Mouse (Mus musculus): ENCODE measurements around the gene Trappc5. TPM values are rescaled to one million over a fixed set of nuclear protein-coding genes. Genes with fewer than 3 reads are reported as not detected.

Trappc5 gene
- polyA plus RNA-seq, 1 experiment, result 15.7 TPM

DNA sequence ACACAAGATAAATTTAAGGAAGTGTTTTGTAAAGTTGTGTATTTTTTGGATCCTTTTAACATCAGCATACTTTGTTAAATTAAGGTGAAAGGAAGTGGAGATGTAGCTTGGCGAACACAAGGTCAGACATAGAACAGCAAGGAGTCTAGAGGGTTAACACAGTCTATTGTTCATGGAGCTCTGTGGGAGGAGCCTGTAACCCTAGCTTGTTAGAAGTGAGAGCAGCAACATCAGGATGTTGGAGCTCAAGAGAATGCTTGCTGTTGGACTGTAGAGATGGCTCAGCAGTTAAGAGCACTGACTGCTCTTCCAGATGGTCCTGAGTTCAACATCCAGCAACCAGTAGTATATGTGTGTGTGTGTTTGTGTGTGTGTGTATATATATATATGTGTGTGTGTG, 27.1 kb upstream of the Trappc5 start:
- H3K27ac ChIP-seq (ENCODE audit: insufficient read depth, low read length), result no peak overlapping the region
- peaks cover 2% of the 10 kb centered on the region; the same call in 1 of the 2 replicates for H3K4me1 ChIP-seq (ENCODE audit: control insufficient read depth, insufficient read depth, low read length)
- H3K4me3 ChIP-seq (ENCODE audit: insufficient read depth, low read length), result no peak overlapping the region
- TF ChIP-seq POLR2A (IDR thresholded peaks at IDR 0.05; ENCODE audit: low read depth, low read length), result no peak
- TF ChIP-seq CTCF (IDR thresholded peaks at IDR 0.05; ENCODE audit: borderline replicate concordance, insufficient read depth, low read length), result no peak

DNA sequence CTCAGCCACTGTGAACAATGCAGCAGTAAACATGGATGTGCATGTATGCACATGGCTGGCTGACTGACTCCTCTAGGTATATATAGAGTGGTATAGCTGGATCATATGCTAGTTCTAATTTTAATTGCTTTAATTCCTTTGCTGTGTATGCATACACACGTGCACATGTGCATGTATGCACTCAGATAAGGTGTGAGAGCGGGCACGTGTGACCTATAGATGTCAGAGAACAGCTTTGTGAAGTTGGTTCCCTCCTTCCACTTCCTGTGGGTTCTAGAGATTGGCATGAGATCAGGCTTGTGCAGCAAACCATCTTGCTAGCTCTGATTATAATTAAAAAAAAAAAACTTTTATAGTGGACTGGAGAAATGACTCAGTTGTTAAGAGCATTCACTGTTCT, 23.3 kb upstream of the Trappc5 start:
- H3K4me1 ChIP-seq (ENCODE audit: control insufficient read depth, insufficient read depth, low read length), result no peaks in the 10 kb centered on the region
- TF ChIP-seq CTCF (IDR thresholded peaks at IDR 0.05; ENCODE audit: borderline replicate concordance, insufficient read depth, low read length) (no peak), POLR2A (IDR thresholded peaks at IDR 0.05; ENCODE audit: low read depth, low read length) (no peak)
- no peak overlapping the region for H3K27ac ChIP-seq (ENCODE audit: insufficient read depth, low read length)
- H3K4me3 ChIP-seq (ENCODE audit: insufficient read depth, low read length), result no peak overlapping the region

DNA sequence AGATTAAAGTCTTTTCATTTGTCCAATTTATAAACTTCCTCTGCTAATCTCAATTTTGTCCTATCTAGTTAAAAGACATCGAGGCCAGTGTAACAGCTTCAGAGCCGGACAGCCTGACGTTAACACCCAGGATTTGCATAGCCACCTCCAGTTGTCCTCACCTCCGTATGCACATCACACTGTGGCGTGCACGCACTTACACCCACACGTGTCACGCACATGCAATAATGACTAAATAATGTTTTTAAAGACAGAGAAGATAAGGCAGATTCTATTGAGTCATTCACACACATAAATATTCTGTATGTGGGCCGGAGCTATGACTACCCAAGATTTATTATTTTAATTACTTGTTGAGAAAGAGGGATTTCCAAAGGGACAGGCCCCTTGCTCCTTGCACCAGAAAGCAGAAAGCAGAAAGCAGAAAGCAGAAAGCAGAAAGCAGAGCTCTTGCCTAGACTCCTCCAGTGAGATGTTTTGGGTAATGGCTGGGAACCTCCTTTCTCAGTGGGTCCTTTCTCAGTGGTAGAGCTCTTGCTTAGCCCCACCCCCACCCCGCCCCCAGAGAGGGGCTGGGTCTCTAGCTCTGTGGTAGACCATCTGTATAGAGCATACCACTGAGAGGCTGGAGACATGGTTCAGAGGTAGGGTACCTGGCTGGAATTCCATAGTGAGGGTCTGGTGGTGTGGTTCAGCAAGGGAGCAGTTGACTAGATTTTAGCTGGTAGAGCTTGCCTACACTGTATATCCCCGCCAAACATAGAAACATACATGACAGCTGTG, 21.2 kb upstream of the Trappc5 start:
- Histone ChIP-seq H3K4me1 (ENCODE audit: control insufficient read depth, insufficient read depth, low read length) (no peaks in the 10 kb centered on the region), H3K4me3 (ENCODE audit: insufficient read depth, low read length) (no peak overlapping the region), H3K27ac (ENCODE audit: insufficient read depth, low read length) (no peak overlapping the region)
- TF ChIP-seq CTCF (IDR thresholded peaks at IDR 0.05; ENCODE audit: borderline replicate concordance, insufficient read depth, low read length) (no peak), POLR2A (IDR thresholded peaks at IDR 0.05; ENCODE audit: low read depth, low read length) (no peak)

DNA sequence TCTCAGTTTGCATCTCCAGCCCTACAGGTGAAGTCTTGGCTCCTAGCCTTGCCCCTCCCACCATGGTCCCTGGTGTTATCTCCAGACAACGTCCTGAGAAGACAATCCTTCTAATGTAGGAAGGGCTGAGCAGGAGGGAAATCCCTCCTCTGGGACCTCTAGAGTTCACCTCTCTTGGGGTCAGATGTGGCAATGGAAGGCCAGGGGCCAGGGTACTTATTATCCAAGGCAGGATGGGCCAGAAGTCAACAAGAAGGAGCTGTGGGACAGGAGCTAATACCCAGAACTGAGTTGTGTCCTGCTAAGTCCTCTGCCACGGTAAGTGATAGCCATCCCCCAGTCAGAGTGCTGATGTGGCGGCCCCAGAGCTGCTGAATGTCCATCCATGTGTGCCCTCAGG, 20.6 kb upstream of the Trappc5 start, which contains the start of gene Retn:
Retn (plus strand) TSS at position 245 of the 400 bp plus-strand sequence.
- no peak within 1 kb of the TSS for H3K27ac ChIP-seq (ENCODE audit: insufficient read depth, low read length)
- no peak within 1 kb of the TSS for H3K4me3 ChIP-seq (ENCODE audit: insufficient read depth, low read length)
- H3K4me1 ChIP-seq (ENCODE audit: control insufficient read depth, insufficient read depth, low read length), result no peaks in the 10 kb centered on the region
- TF ChIP-seq CTCF (IDR thresholded peaks at IDR 0.05; ENCODE audit: borderline replicate concordance, insufficient read depth, low read length) (no peak), POLR2A (IDR thresholded peaks at IDR 0.05; ENCODE audit: low read depth, low read length) (no peak)

DNA sequence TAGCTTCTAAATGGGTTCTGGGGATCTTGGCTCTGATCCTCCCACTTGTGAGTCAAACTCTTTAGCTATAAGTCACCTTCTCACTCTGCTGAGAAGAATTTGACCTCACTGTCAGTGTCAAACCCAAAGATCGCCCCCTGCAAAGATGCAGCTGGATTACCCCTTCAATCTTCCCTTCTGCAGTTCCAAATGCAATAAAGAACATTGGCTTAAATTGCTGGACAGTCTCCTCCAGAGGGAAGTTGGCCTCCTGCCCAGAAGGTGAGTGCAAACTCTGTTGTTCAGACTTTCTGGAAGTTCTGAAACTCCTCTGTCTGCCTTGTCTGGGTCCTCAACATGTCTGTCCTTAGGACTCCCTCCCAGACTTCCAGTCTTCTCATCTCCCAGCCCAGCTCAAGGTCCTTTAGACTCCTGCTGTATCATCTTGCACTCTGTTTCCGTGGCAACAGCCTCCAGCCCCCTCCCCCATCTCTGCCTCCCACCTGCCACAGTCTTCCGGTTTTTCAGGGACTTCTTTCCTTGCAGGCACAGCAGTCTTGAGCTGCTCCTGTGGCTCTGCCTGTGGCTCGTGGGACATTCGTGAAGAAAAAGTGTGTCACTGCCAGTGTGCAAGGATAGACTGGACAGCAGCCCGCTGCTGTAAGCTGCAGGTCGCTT, 19.2 kb upstream of the Trappc5 start:
- H3K4me3 ChIP-seq (ENCODE audit: insufficient read depth, low read length), result no peak overlapping the region
- TF ChIP-seq POLR2A (IDR thresholded peaks at IDR 0.05; ENCODE audit: low read depth, low read length) (no peak), CTCF (IDR thresholded peaks at IDR 0.05; ENCODE audit: borderline replicate concordance, insufficient read depth, low read length) (no peak)
- no peaks in the 10 kb centered on the region for H3K4me1 ChIP-seq (ENCODE audit: control insufficient read depth, insufficient read depth, low read length)
- H3K27ac ChIP-seq (ENCODE audit: insufficient read depth, low read length), result no peak overlapping the region

DNA sequence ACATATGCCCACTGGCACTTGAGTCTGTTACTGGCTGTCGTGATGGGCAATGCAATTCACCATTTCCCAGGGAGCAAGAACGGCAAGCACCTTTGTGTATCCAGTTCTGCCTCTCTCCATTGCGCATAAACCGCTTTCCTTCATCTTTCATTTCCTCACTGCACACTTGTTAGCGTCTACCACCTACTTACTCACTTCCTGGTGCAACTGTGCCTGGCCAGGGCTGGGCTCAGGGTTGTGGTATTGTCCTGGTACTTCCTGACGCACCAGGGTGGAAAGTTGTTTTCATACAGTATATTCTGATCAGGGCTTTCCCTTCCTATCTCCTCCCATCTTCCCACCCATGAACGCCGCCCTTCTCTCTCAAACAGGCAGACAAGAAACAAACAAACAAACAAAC, 15.2 kb upstream of the Trappc5 start:
- Histone ChIP-seq H3K4me1 (ENCODE audit: control insufficient read depth, insufficient read depth, low read length) (no peaks in the 10 kb centered on the region), H3K4me3 (ENCODE audit: insufficient read depth, low read length) (no peak overlapping the region), H3K27ac (ENCODE audit: insufficient read depth, low read length) (no peak overlapping the region)
- TF ChIP-seq POLR2A (IDR thresholded peaks at IDR 0.05; ENCODE audit: low read depth, low read length), result no peak
- no peak for TF ChIP-seq CTCF (IDR thresholded peaks at IDR 0.05; ENCODE audit: borderline replicate concordance, insufficient read depth, low read length)

DNA sequence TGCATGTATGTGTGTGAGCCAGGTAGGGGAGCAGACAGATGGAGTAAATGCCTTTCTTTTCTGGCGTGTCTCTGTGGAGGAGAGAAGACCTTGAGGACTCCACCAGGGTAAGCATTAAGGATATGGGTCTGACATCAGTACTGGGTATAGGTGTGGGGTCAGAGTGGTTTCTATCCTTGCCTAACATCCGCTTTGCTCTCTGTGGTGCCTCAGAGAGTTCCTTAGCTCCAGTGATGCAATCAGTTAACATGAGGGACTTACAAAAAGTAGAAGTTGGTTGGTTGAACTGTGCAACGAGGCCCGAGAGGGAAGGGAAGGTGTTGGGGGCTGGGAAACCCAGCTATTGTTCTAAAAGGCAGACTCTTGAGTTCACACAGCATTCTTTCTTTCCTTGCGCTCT, 11.7 kb upstream of the Trappc5 start:
- H3K27ac ChIP-seq (ENCODE audit: insufficient read depth, low read length), result no peak overlapping the region
- H3K4me1 ChIP-seq (ENCODE audit: control insufficient read depth, insufficient read depth, low read length), result no peaks in the 10 kb centered on the region
- no peak overlapping the region for H3K4me3 ChIP-seq (ENCODE audit: insufficient read depth, low read length)
- TF ChIP-seq CTCF (IDR thresholded peaks at IDR 0.05; ENCODE audit: borderline replicate concordance, insufficient read depth, low read length) (no peak), POLR2A (IDR thresholded peaks at IDR 0.05; ENCODE audit: low read depth, low read length) (no peak)

DNA sequence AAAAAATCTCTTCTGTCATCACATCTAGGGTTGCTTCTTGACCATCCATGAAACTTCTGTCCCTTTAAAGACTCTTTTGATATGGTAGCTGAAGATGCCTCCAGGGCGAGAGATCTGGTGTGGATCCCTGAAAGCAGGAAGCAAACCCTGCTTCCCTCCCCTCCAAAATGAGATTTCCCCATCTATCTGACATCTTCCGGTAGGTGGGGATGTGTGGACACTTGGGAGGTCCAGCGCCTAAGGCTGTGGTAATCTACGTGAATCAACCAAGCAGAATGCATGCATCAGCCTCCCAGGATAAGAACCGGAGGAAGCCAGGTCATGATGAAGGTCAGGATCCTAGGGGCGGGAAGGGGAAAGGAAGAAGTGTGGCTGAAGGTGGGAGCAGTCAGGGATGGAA, 10.6 kb upstream of the Trappc5 start, which contains the start of gene Mcemp1:
Mcemp1 (plus strand) TSS at position 248 of the 400 bp plus-strand sequence.
- no peak within 1 kb of the TSS for H3K4me3 ChIP-seq (ENCODE audit: insufficient read depth, low read length)
- no peaks in the 10 kb centered on the region for H3K4me1 ChIP-seq (ENCODE audit: control insufficient read depth, insufficient read depth, low read length)
- no peak within 1 kb of the TSS for H3K27ac ChIP-seq (ENCODE audit: insufficient read depth, low read length)
- TF ChIP-seq CTCF (IDR thresholded peaks at IDR 0.05; ENCODE audit: borderline replicate concordance, insufficient read depth, low read length), result no peak
- no peak for TF ChIP-seq POLR2A (IDR thresholded peaks at IDR 0.05; ENCODE audit: low read depth, low read length)

DNA sequence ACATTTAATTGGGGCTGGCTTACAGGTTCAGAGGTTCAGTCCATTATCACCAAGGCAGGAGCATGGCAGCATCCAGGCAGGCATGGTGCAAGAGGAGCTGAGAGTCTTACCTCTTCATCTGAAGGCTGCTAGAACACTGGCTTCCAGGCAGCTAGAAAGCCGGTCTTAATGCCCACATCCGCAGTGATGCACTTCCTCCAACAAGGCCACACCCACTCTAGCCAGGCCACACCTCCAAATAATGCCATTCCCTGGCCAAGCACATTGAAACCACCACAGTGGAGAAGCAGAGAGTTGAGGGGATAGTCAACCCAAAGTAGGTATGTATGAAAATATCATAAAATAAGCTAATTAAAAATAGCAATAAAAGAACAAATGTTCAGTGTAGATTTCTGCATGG, 5.7 kb upstream of the Trappc5 start:
- Histone ChIP-seq H3K4me1 (ENCODE audit: control insufficient read depth, insufficient read depth, low read length) (no peaks in the 10 kb centered on the region), H3K4me3 (ENCODE audit: insufficient read depth, low read length) (no peak overlapping the region), H3K27ac (ENCODE audit: insufficient read depth, low read length) (no peak overlapping the region)
- TF ChIP-seq CTCF (IDR thresholded peaks at IDR 0.05; ENCODE audit: borderline replicate concordance, insufficient read depth, low read length), result no peak
- no peak for TF ChIP-seq POLR2A (IDR thresholded peaks at IDR 0.05; ENCODE audit: low read depth, low read length)

DNA sequence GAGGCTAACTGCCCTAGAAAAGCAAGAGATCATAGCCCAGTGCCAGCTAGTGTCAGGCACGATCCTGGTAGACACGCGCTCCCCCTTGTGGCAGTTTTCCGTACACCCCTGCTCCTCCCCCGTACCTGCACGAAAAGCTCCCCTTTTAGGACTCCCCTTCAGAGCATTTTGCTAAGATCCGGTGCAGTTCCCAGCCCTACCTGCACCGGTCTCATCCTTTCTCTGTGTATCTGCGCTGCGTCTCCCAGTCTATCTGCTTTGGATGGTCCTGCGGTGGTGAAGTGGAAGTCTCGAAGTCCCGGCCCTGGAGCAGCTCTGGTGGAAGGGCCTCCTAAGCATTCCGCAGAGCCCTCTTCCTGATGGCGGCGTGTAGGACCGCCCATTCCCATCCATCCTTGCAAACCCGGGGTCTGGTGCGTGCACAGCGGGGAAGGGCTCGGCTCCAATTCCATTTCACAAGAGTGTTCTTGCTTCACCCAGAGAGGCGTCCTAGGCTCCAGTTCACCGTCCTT, 4.1 kb upstream of the Trappc5 start, which contains the start of gene Fcor:
Fcor (minus strand) TSS at position 383 of the 512 bp plus-strand sequence.
- Histone ChIP-seq H3K4me3 (ENCODE audit: insufficient read depth, low read length) (peak within 1 kb of the TSS; percentile 54), H3K27ac (ENCODE audit: insufficient read depth, low read length) (no peak within 1 kb of the TSS), H3K4me1 (ENCODE audit: control insufficient read depth, insufficient read depth, low read length) (no peaks in the 10 kb centered on the region)
- TF ChIP-seq CTCF (IDR thresholded peaks at IDR 0.05; ENCODE audit: borderline replicate concordance, insufficient read depth, low read length) (peak; percentile 98), POLR2A (IDR thresholded peaks at IDR 0.05; ENCODE audit: low read depth, low read length) (peak; percentile 79)
